Mouse (Mus musculus): ENCODE measurements around the gene Vav2. TPM values are rescaled to one million over a fixed set of nuclear protein-coding genes. Genes with fewer than 3 reads are reported as not detected.
A peak's percentile ranks its signal among the peaks of the same experiment; 100 is the strongest.

The Vav2 gene
- total RNA-seq, 1 experiment = 17.4 TPM

- TF ChIP-seq HCFC1 (IDR thresholded peaks at IDR 0.05; ENCODE audit: borderline replicate concordance, insufficient read depth, low read length) (no peak), CHD2 (IDR thresholded peaks at IDR 0.05; ENCODE audit: low read depth, low read length) (no peak), MAFK (IDR thresholded peaks at IDR 0.05; ENCODE audit: insufficient read depth, low read depth, low read length) (no peak), ZC3H11A (IDR thresholded peaks at IDR 0.05; ENCODE audit: borderline replicate concordance, low read depth, low read length) (no peak), ZNF384 (IDR thresholded peaks at IDR 0.05; ENCODE audit: low read depth, low read length) (no peak)
- in situ Hi-C loops (cut with MboI; ENCODE audit: low sequenced_read_pairs in 2 of 2, unreplicated experiment in 2 of 2) = no loop called here
- DNase-seq (ENCODE audit: low read depth, low spot score) = no peak
- H3K36me3 ChIP-seq (ENCODE audit: control insufficient read depth, insufficient read depth, low read length, poor library complexity, severe bottlenecking) = no peaks in the 10 kb centered on the region
- no peaks in the 10 kb centered on the region for H3K9me3 ChIP-seq (ENCODE audit: control insufficient read depth, insufficient read depth, low read depth, low read length)
- no peak overlapping the region for H3K27ac ChIP-seq (ENCODE audit: insufficient read depth, low read depth, low read length, poor library complexity, severe bottlenecking)
- peaks cover 12 to 43% of the 10 kb centered on the region in 2 experiments; a peak in 3 of 4 replicates for H3K4me1 ChIP-seq (ENCODE audit: control insufficient read depth in 2 of 2, insufficient read depth in 2 of 2, low read length in 2 of 2, poor library complexity in 1 of 2)
- no peak overlapping the region for H3K4me3 ChIP-seq (ENCODE audit: insufficient read depth in 1 of 2, low read depth in 1 of 2, low read length in 2 of 2, poor library complexity in 1 of 2, severe bottlenecking in 1 of 2)
- no peak overlapping the region for H3K9ac ChIP-seq (ENCODE audit: insufficient read depth, low read depth, low read length, poor library complexity, severe bottlenecking)
These were observed 19.9 kb downstream of the Vav2 start for GRCm38 (mm10) chr2:27406928-27407327.

GRCm38 (mm10) chr2:27405094-27405884 is 21.5 kb downstream of the Vav2 start:
- in situ Hi-C loops (cut with MboI; ENCODE audit: low sequenced_read_pairs in 2 of 2, unreplicated experiment in 2 of 2) = no loop called here
- Histone ChIP-seq H3K4me1 (ENCODE audit: control insufficient read depth in 2 of 2, insufficient read depth in 2 of 2, low read length in 2 of 2, poor library complexity in 1 of 2) (peaks cover 4 to 31% of the 10 kb centered on the region in 2 experiments; a peak in 2 of 4 replicates), H3K9ac (ENCODE audit: insufficient read depth, low read depth, low read length, poor library complexity, severe bottlenecking) (no peak overlapping the region), H3K36me3 (ENCODE audit: control insufficient read depth, insufficient read depth, low read length, poor library complexity, severe bottlenecking) (no peaks in the 10 kb centered on the region), H3K27ac (ENCODE audit: insufficient read depth, low read depth, low read length, poor library complexity, severe bottlenecking) (0 out of 2 replicates have a peak overlapping the region, but pooled peaks have one; percentile 1), H3K4me3 (ENCODE audit: insufficient read depth in 1 of 2, low read depth in 1 of 2, low read length in 2 of 2, poor library complexity in 1 of 2, severe bottlenecking in 1 of 2) (no peak overlapping the region), H3K9me3 (ENCODE audit: control insufficient read depth, insufficient read depth, low read depth, low read length) (no peaks in the 10 kb centered on the region)
- DNase-seq (ENCODE audit: low read depth, low spot score) = no peak
- TF ChIP-seq ZNF384 (IDR thresholded peaks at IDR 0.05; ENCODE audit: low read depth, low read length) (no peak), CHD2 (IDR thresholded peaks at IDR 0.05; ENCODE audit: low read depth, low read length) (no peak), HCFC1 (IDR thresholded peaks at IDR 0.05; ENCODE audit: borderline replicate concordance, insufficient read depth, low read length) (no peak), ZC3H11A (IDR thresholded peaks at IDR 0.05; ENCODE audit: borderline replicate concordance, low read depth, low read length) (no peak), MAFK (IDR thresholded peaks at IDR 0.05; ENCODE audit: insufficient read depth, low read depth, low read length) (no peak)

GRCm38 (mm10) chr2:27404375-27405093 is 22.3 kb downstream of the Vav2 start:
- H3K27ac ChIP-seq (ENCODE audit: insufficient read depth, low read depth, low read length, poor library complexity, severe bottlenecking) = no peak overlapping the region
- peak; percentile 67; the same call in 1 of the 2 replicates for TF ChIP-seq ZNF384 (IDR thresholded peaks at IDR 0.05; ENCODE audit: low read depth, low read length)
- no peak for TF ChIP-seq HCFC1 (IDR thresholded peaks at IDR 0.05; ENCODE audit: borderline replicate concordance, insufficient read depth, low read length)
- TF ChIP-seq ZC3H11A (IDR thresholded peaks at IDR 0.05; ENCODE audit: borderline replicate concordance, low read depth, low read length) = no peak
- TF ChIP-seq MAFK (IDR thresholded peaks at IDR 0.05; ENCODE audit: insufficient read depth, low read depth, low read length) = no peak
- no peak for TF ChIP-seq CHD2 (IDR thresholded peaks at IDR 0.05; ENCODE audit: low read depth, low read length)
- H3K9ac ChIP-seq (ENCODE audit: insufficient read depth, low read depth, low read length, poor library complexity, severe bottlenecking) = no peak overlapping the region

GRCm38 (mm10) chr2:27401544-27401943 is 25.3 kb downstream of the Vav2 start:
- DNase-seq (ENCODE audit: low read depth, low spot score) = no peak
- Histone ChIP-seq H3K4me1 (ENCODE audit: control insufficient read depth in 2 of 2, insufficient read depth in 2 of 2, low read length in 2 of 2, poor library complexity in 1 of 2) (peaks cover 4 to 28% of the 10 kb centered on the region in 2 experiments; a peak in 2 of 4 replicates), H3K9ac (ENCODE audit: insufficient read depth, low read depth, low read length, poor library complexity, severe bottlenecking) (no peak overlapping the region), H3K9me3 (ENCODE audit: control insufficient read depth, insufficient read depth, low read depth, low read length) (no peaks in the 10 kb centered on the region), H3K27ac (ENCODE audit: insufficient read depth, low read depth, low read length, poor library complexity, severe bottlenecking) (no peak overlapping the region), H3K4me3 (ENCODE audit: insufficient read depth in 1 of 2, low read depth in 1 of 2, low read length in 2 of 2, poor library complexity in 1 of 2, severe bottlenecking in 1 of 2) (no peak overlapping the region), H3K36me3 (ENCODE audit: control insufficient read depth, insufficient read depth, low read length, poor library complexity, severe bottlenecking) (no peaks in the 10 kb centered on the region)
- in situ Hi-C loops (cut with MboI; ENCODE audit: low sequenced_read_pairs in 2 of 2, unreplicated experiment in 2 of 2) = no loop called here
- TF ChIP-seq ZC3H11A (IDR thresholded peaks at IDR 0.05; ENCODE audit: borderline replicate concordance, low read depth, low read length) (no peak), MAFK (IDR thresholded peaks at IDR 0.05; ENCODE audit: insufficient read depth, low read depth, low read length) (no peak), ZNF384 (IDR thresholded peaks at IDR 0.05; ENCODE audit: low read depth, low read length) (no peak), HCFC1 (IDR thresholded peaks at IDR 0.05; ENCODE audit: borderline replicate concordance, insufficient read depth, low read length) (no peak), CHD2 (IDR thresholded peaks at IDR 0.05; ENCODE audit: low read depth, low read length) (no peak)

More at GRCm38 (mm10) chr2:27404375-27405093, 22.3 kb downstream of the Vav2 start:
- H3K4me3 ChIP-seq (ENCODE audit: insufficient read depth in 1 of 2, low read depth in 1 of 2, low read length in 2 of 2, poor library complexity in 1 of 2, severe bottlenecking in 1 of 2) = no peak overlapping the region
- peaks cover 4 to 29% of the 10 kb centered on the region in 2 experiments; a peak in 2 of 4 replicates for H3K4me1 ChIP-seq (ENCODE audit: control insufficient read depth in 2 of 2, insufficient read depth in 2 of 2, low read length in 2 of 2, poor library complexity in 1 of 2)
- DNase-seq (ENCODE audit: low read depth, low spot score) = no peak
- no peaks in the 10 kb centered on the region for H3K9me3 ChIP-seq (ENCODE audit: control insufficient read depth, insufficient read depth, low read depth, low read length)
- in situ Hi-C loops (cut with MboI; ENCODE audit: low sequenced_read_pairs in 2 of 2, unreplicated experiment in 2 of 2) = no loop called here
- H3K36me3 ChIP-seq (ENCODE audit: control insufficient read depth, insufficient read depth, low read length, poor library complexity, severe bottlenecking) = no peaks in the 10 kb centered on the region

Data from ES-E14 (cell line).